Comparison of ENCODE assay signal across 28 mouse cellular contexts in the genomic region with DNA sequence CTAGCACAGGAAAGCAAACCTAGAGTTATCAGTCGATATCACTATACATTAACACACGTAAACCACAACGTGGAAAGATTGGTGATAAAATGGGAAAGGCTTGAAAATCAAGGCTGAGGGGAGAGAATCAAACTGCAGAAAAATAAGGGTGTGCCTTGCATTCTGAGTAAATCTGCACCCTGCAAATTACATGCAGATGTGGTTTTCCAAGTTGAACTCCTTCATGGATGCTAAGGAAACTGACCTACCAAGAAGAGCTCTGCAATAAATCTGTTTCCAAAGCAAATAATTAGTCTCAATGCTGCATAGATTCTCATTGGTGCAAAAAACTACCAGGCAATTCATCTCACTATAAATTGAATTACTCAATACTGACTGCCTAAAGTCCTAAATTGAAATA.
A peak's percentile ranks its signal among the peaks of the same experiment; 100 is the strongest.
DNase-seq lines count a peak whose midpoint lies in the region; ATAC-seq lines count a peak whose summit lies in the region.
"Had no signal": no experiment of that assay in that cellular context is flagged by ENCODE, and none has a peak within 500 bp of the region (broad histone marks: within the 10 kb centered on the region; RNA-seq: fewer than 3 reads in every experiment).

No protein-coding gene starts in this region.

- peaks cover 6% of the 10 kb centered on the region for H3K36me3 ChIP-seq in forebrain, embryonic 10.5 days (replicated peaks)
- H3K36me3 ChIP-seq in forebrain, embryonic 12.5 days (replicated peaks), result no peaks in the 10 kb centered on the region
- H3K36me3 ChIP-seq in embryonic facial prominence, embryonic 14.5 days (ENCODE audit: control insufficient read depth, insufficient read depth, low read length), result no peaks in the 10 kb centered on the region
- 0 out of 2 replicates have a peak, but pooled peaks cover 3% of the 10 kb centered on the region for H3K36me3 ChIP-seq in limb, embryonic 11.5 days (ENCODE audit: control insufficient read depth, insufficient read depth, low read length)
- H3K36me3 ChIP-seq in midbrain, embryonic 10.5 days, result peaks cover 10% of the 10 kb centered on the region
- H3K36me3 ChIP-seq: forebrain, embryonic 15.5 days; midbrain, embryonic 13.5 days; neural tube, embryonic 13.5 days had no signal

- no peaks in the 10 kb centered on the region for H3K9me3 ChIP-seq in forebrain, embryonic 10.5 days
- H3K9me3 ChIP-seq in forebrain, embryonic 12.5 days, result no peaks in the 10 kb centered on the region
- H3K9me3 ChIP-seq in embryonic facial prominence, embryonic 14.5 days (ENCODE audit: control insufficient read depth, low read length), result no peaks in the 10 kb centered on the region
- H3K9me3 ChIP-seq in limb, embryonic 11.5 days (ENCODE audit: control insufficient read depth, low read length), result no peaks in the 10 kb centered on the region
- no peaks in the 10 kb centered on the region for H3K9me3 ChIP-seq in midbrain, embryonic 10.5 days (replicated peaks)
- H3K9me3 ChIP-seq: forebrain, embryonic 15.5 days; heart, embryonic 10.5 days; heart, embryonic 15.5 days; midbrain, embryonic 13.5 days; neural tube, embryonic 13.5 days had no signal

- H3K9ac ChIP-seq in forebrain, embryonic 12.5 days, result no peak overlapping the region
- H3K9ac ChIP-seq in embryonic facial prominence, embryonic 14.5 days (ENCODE audit: low read depth, low read length), result no peak overlapping the region
- H3K9ac ChIP-seq in limb, embryonic 11.5 days (ENCODE audit: low read length), result no peak overlapping the region
- H3K9ac ChIP-seq: forebrain, embryonic 15.5 days; heart, embryonic 15.5 days; liver, embryonic 14.5 days; midbrain, embryonic 13.5 days; neural tube, embryonic 13.5 days had no signal

- no peaks in the 10 kb centered on the region for H3K27me3 ChIP-seq in forebrain, embryonic 10.5 days (ENCODE audit: poor library complexity, severe bottlenecking)
- H3K27me3 ChIP-seq in forebrain, embryonic 12.5 days, result no peaks in the 10 kb centered on the region
- H3K27me3 ChIP-seq in embryonic facial prominence, embryonic 14.5 days (replicated peaks; ENCODE audit: control insufficient read depth, insufficient read depth, low read length), result no peaks in the 10 kb centered on the region
- no peaks in the 10 kb centered on the region for H3K27me3 ChIP-seq in limb, embryonic 11.5 days (ENCODE audit: control insufficient read depth, insufficient read depth, low read length)
- H3K27me3 ChIP-seq in midbrain, embryonic 10.5 days (ENCODE audit: low read depth, poor library complexity, severe bottlenecking), result peaks cover 5% of the 10 kb centered on the region; the same call in 1 of the 2 replicates
- H3K27me3 ChIP-seq: forebrain, embryonic 15.5 days; heart, embryonic 15.5 days; midbrain, embryonic 13.5 days; neural tube, embryonic 13.5 days had no signal

- DNase-seq in forebrain, embryonic 10.5 days (ENCODE audit: extremely low spot score, low spot score), result no peak
- peak; percentile 66 for DNase-seq in NIH3T3 (ENCODE audit: low read depth)
- DNase-seq in embryonic facial prominence, embryonic 14.5 days (ENCODE audit: low spot score), result peak; percentile 75
- DNase-seq in limb, embryonic 11.5 days (ENCODE audit: low spot score), result no peak
- no peak for DNase-seq in adrenal gland, adult 18-20 months (ENCODE audit: low spot score in 2 of 2)
- DNase-seq in midbrain, embryonic 10.5 days (ENCODE audit: low spot score), result no peak
- DNase-seq: adrenal gland, postnatal 25 days; cerebellum, adult 2 months; cerebellum, postnatal 14 days; gastrocnemius, postnatal 10 days; kidney, adult 8-10 months; kidney, postnatal 4 days; layer of hippocampus, postnatal 36 days; liver; lung, adult 2 months; lung, postnatal 14 days; thymus, adult 2 months; thymus, postnatal 36 days had no signal

- H3K4me3 ChIP-seq in forebrain, embryonic 10.5 days, result no peak overlapping the region
- no peak overlapping the region for H3K4me3 ChIP-seq in forebrain, embryonic 12.5 days (replicated peaks)
- no peak overlapping the region for H3K4me3 ChIP-seq in embryonic facial prominence, embryonic 14.5 days (ENCODE audit: low read depth, low read length)
- no peak overlapping the region for H3K4me3 ChIP-seq in limb, embryonic 11.5 days (ENCODE audit: low read depth, low read length)
- no peak overlapping the region for H3K4me3 ChIP-seq in midbrain, embryonic 10.5 days
- H3K4me3 ChIP-seq: forebrain, embryonic 15.5 days; heart, embryonic 10.5 days; heart, embryonic 15.5 days; midbrain, embryonic 13.5 days; neural tube, embryonic 13.5 days had no signal

- no peak for ATAC-seq in forebrain, embryonic 12.5 days (ENCODE audit: low FRiP score)
- ATAC-seq in embryonic facial prominence, embryonic 14.5 days (ENCODE audit: low read depth), result no peak
- ATAC-seq in limb, embryonic 11.5 days (ENCODE audit: insufficient number of reproducible peaks, low FRiP score, low TSS enrichment, low read depth), result no peak
- no peak for ATAC-seq in CD4-positive, CD25-positive, alpha-beta regulatory T cell, adult 4 months
- ATAC-seq: forebrain, embryonic 15.5 days; hindbrain, embryonic 16.5 days; midbrain, embryonic 13.5 days had no signal

- H3K27ac ChIP-seq in forebrain, embryonic 10.5 days, result 0 out of 2 replicates have a peak overlapping the region, but pooled peaks have one; percentile 12
- H3K27ac ChIP-seq in forebrain, embryonic 12.5 days, result no peak overlapping the region
- 0 out of 2 replicates have a peak overlapping the region, but pooled peaks have one; percentile 34 for H3K27ac ChIP-seq in embryonic facial prominence, embryonic 14.5 days (replicated peaks; ENCODE audit: low read depth, low read length)
- 0 out of 2 replicates have a peak overlapping the region, but pooled peaks have one; percentile 4 for H3K27ac ChIP-seq in limb, embryonic 11.5 days (replicated peaks; ENCODE audit: low read depth, low read length)
- H3K27ac ChIP-seq in midbrain, embryonic 10.5 days (replicated peaks), result no peak overlapping the region
- H3K27ac ChIP-seq: forebrain, embryonic 15.5 days; heart, embryonic 10.5 days; heart, embryonic 15.5 days; kidney, postnatal 0 days; liver, embryonic 14.5 days; midbrain, embryonic 13.5 days; neural tube, embryonic 13.5 days had no signal

- peaks cover 63% of the 10 kb centered on the region for H3K4me1 ChIP-seq in forebrain, embryonic 10.5 days
- H3K4me1 ChIP-seq in forebrain, embryonic 12.5 days, result peaks cover 12% of the 10 kb centered on the region
- peaks cover 46% of the 10 kb centered on the region for H3K4me1 ChIP-seq in embryonic facial prominence, embryonic 14.5 days (ENCODE audit: control insufficient read depth, insufficient read depth, low read length)
- H3K4me1 ChIP-seq in limb, embryonic 11.5 days (ENCODE audit: control insufficient read depth, insufficient read depth, low read length), result peaks cover 46% of the 10 kb centered on the region
- H3K4me1 ChIP-seq in midbrain, embryonic 10.5 days, result peaks cover 26% of the 10 kb centered on the region
- H3K4me1 ChIP-seq: forebrain, embryonic 15.5 days had no signal

- 89% methylated on average over 3 of the region's 3 CpGs for WGBS in forebrain, embryonic 10.5 days
- 88% methylated on average over 3 of the region's 3 CpGs for WGBS in forebrain, embryonic 12.5 days
- 45% methylated on average over 3 of the region's 3 CpGs for WGBS in embryonic facial prominence, embryonic 14.5 days
- WGBS in limb, embryonic 11.5 days, result 57% methylated on average over 3 of the region's 3 CpGs
- WGBS in midbrain, embryonic 10.5 days, result 84% methylated on average over 3 of the region's 3 CpGs

- no peak overlapping the region for H3K4me2 ChIP-seq in forebrain, embryonic 12.5 days
- peak overlapping the region; percentile 23 for H3K4me2 ChIP-seq in embryonic facial prominence, embryonic 14.5 days (ENCODE audit: low read depth, low read length)
- 0 out of 2 replicates have a peak overlapping the region, but pooled peaks have one; percentile 12 for H3K4me2 ChIP-seq in limb, embryonic 11.5 days (ENCODE audit: low read depth, severe bottlenecking)
- H3K4me2 ChIP-seq: forebrain, embryonic 15.5 days; heart, embryonic 15.5 days; midbrain, embryonic 13.5 days; neural tube, embryonic 13.5 days had no signal

Comparison
In these comparisons a context has a peak if more than half of its experiments do, and no peak if none do; other contexts are left out.
1. H3K27ac ChIP-seq: peak in forebrain, embryonic 10.5 days (single experiment), embryonic facial prominence, embryonic 14.5 days (single experiment) and limb, embryonic 11.5 days (single experiment); none in forebrain, embryonic 12.5 days (single experiment) and midbrain, embryonic 10.5 days (single experiment).
2. DNase-seq: peak in NIH3T3 (single experiment) and embryonic facial prominence, embryonic 14.5 days (single experiment); none in forebrain, embryonic 10.5 days (single experiment), limb, embryonic 11.5 days (single experiment), adrenal gland, adult 18-20 months (0 of 2) and midbrain, embryonic 10.5 days (single experiment).